Mouse (Mus musculus) kidney, postnatal 0 days (tissue): ENCODE data around the gene Sestd1. TPM values are rescaled to one million over a fixed set of nuclear protein-coding genes. Genes with fewer than 3 reads are reported as not detected.

Experiments used
- ATAC-seq: fragments of 200-750 bp; cut with Nextera tagmentation; replicated peaks from 2 replicates; pipeline ENCODE4 v1.8.0; 2017; ENCODE audit warnings: low read depth, moderate number of reproducible peaks, moderate TSS enrichment, moderate library complexity; ENCODE audit not compliant: low FRiP score
- DNase-seq: peaks from one replicate; pipeline ENCODE4 v3.0.0-alpha.2; 2016; ENCODE audit warnings: low spot score
- H3K27ac ChIP-seq: fragments of 300-500 bp; sonication (generic); 2 replicates; pipeline ENCODE4 v1.5.1; 2014; ENCODE audit warnings: mild to moderate bottlenecking
- H3K27me3 ChIP-seq: fragments of 300-500 bp; sonication (generic); 2 replicates; pipeline ENCODE4 v1.6.1; 2014; ENCODE audit warnings: low read length, mixed read lengths; ENCODE audit not compliant: insufficient read depth
- H3K36me3 ChIP-seq: fragments of 300-500 bp; sonication (generic); 2 replicates; pipeline ENCODE4 v1.6.1; 2014; ENCODE audit warnings: low read length, mixed read lengths; ENCODE audit not compliant: insufficient read depth
- H3K4me1 ChIP-seq: fragments of 300-500 bp; sonication (generic); replicated peaks from 2 replicates; pipeline ENCODE4 v1.6.1; 2014; ENCODE audit warnings: antibody characterized with exemption, low read length, mixed read lengths; ENCODE audit not compliant: insufficient read depth
- H3K4me2 ChIP-seq: fragments of 300-500 bp; sonication (generic); 2 replicates; pipeline ENCODE4 v1.6.1; 2014; ENCODE audit warnings: mild to moderate bottlenecking, low read length, moderate library complexity, mixed read lengths
- H3K4me3 ChIP-seq: fragments of 300-500 bp; sonication (generic); replicated peaks from 2 replicates; pipeline ENCODE4 v1.5.1; 2014; ENCODE audit warnings: low read depth, low read length
- H3K9ac ChIP-seq: fragments of 300-500 bp; sonication (generic); 2 replicates; pipeline ENCODE4 v1.6.1; 2014; ENCODE audit warnings: low read depth, low read length
- H3K9me3 ChIP-seq: fragments of 300-500 bp; sonication (generic); replicated peaks from 2 replicates; pipeline ENCODE4 v1.6.1; 2016; ENCODE audit warnings: low read length, inconsistent platforms, mixed read lengths
- CTCF ChIP-seq: IDR thresholded peaks from 2 replicates; pipeline ENCODE4 v1.5.1; 2016; ENCODE audit warnings: antibody characterized with exemption, low read depth, mild to moderate bottlenecking, moderate library complexity
- WGBS: fragments of 180-500 bp; shearing (Covaris S2); extraction: QIAGEN DNeasy Blood & Tissue Kit; methylation state at CpG from one replicate; pipeline ENCODE4 v1.1.7; 2014; 5-methylcytosine and 5-hydroxymethylcytosine counted together
- polyA plus RNA-seq: library from polyadenylated mRNA; unstranded; fragments of >200 nt; fragmentation: Nextera tagmentation; extraction: Ambion mirVana; gene quantifications from 2 replicates; pipeline ENCODE4 v1.2.1, GENCODE M21; 2015

Sestd1 gene
- polyA plus RNA-seq, 1 experiment from 2014 or later: 36.8 TPM

DNA sequence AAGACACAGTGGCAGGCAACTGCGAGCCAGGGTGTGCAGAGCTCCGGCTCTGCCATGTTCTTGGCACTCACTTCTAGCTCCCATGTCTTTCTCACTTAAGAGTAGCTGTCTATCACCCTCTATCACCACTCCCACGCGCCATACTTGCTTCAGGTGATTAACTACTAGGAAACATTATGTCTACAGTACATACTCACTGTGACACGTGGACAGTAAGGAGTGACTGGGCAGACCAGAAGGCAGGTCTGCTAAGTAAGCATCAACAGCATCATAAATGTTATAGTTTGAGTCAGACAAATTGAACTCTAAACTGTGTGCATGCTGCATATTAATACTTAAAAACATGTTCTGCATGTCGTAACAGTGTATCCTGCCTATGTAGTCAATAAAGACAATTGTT, 27.2 kb downstream of the Sestd1 start:
- no peak for ATAC-seq
- 74% methylated on average over 6 of the region's 6 CpGs for WGBS
- TF ChIP-seq CTCF: no peak

GRCm38 (mm10) chr2:77251736-77252135, 28.7 kb downstream of the Sestd1 start:
- no peaks in the 10 kb centered on the region for H3K27me3 ChIP-seq
- H3K27ac ChIP-seq: no peak overlapping the region
- H3K4me1 ChIP-seq: peaks cover 20% of the 10 kb centered on the region; the same call in 1 of the 2 replicates
- H3K4me2 ChIP-seq: no peak overlapping the region
- no peaks in the 10 kb centered on the region for H3K9me3 ChIP-seq
- no peak for TF ChIP-seq CTCF
- 0 out of 2 replicates have a peak, but pooled peaks cover 3% of the 10 kb centered on the region for H3K36me3 ChIP-seq
- H3K4me3 ChIP-seq: no peak overlapping the region
- no peak for ATAC-seq
- 95% methylated on average over 6 of the region's 6 CpGs for WGBS
- DNase-seq: no peak
- no peak overlapping the region for H3K9ac ChIP-seq

More for the DNA sequence above, 27.2 kb downstream of the Sestd1 start:
- H3K27ac ChIP-seq: no peak overlapping the region
- H3K4me2 ChIP-seq: no peak overlapping the region
- H3K4me3 ChIP-seq: no peak overlapping the region
- no peak overlapping the region for H3K9ac ChIP-seq
- no peaks in the 10 kb centered on the region for H3K27me3 ChIP-seq
- 0 out of 2 replicates have a peak, but pooled peaks cover 3% of the 10 kb centered on the region for H3K36me3 ChIP-seq
- DNase-seq: no peak
- peaks cover 20% of the 10 kb centered on the region; the same call in 1 of the 2 replicates for H3K4me1 ChIP-seq
- no peaks in the 10 kb centered on the region for H3K9me3 ChIP-seq

DNA sequence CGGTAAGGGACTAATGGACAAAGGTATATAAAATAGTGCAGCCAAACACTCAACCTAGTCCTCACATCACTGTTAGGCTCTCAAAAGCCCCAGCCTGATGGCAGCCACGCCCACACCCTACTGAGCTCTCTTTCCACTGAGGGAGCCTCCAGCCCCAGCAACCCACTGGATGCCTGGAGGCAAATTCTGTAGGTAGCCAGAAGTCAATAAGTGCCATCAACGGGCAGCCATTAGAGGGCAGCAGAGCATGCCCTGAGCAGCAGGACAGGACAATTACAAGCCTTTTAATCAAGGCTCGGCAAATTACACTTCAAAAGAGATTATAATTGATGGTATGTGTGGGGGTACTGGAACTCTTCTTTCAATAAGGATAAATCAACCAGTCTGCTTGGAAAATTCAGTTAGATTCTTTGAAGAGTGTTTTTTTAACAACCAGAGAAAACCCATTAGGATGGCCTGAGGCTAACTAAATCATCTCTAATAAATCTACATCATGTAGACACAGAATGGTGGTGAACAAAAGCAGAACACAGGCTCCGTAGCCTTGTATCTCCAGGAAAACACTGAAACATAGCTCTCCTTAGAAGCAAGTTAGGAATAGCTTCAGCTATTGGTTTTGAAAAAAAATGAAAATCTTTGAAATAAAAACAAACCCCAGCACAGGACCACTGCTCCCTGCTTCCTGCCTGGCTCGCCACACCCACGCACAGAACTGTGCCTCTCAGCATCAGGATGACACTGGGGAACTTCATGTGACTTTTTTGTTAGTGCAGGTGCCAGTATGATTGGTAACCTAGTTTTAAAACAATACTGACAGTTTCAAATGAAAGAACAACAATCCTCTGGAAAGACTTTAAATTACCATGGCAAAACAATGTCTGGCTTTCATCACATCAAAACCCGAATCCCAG, 30.4 kb downstream of the Sestd1 start:
- TF ChIP-seq CTCF: peak; percentile 83
- H3K9me3 ChIP-seq: no peaks in the 10 kb centered on the region
- peak; percentile 55 for ATAC-seq
- no peaks in the 10 kb centered on the region for H3K27me3 ChIP-seq
- H3K9ac ChIP-seq: no peak overlapping the region
- no peak overlapping the region for H3K27ac ChIP-seq
- 19% methylated on average over 8 of the region's 8 CpGs for WGBS
- H3K4me1 ChIP-seq: peaks cover 33% of the 10 kb centered on the region
- H3K4me2 ChIP-seq: no peak overlapping the region
- H3K36me3 ChIP-seq: 0 out of 2 replicates have a peak, but pooled peaks cover 3% of the 10 kb centered on the region
- H3K4me3 ChIP-seq: no peak overlapping the region
- DNase-seq: peak; percentile 91

GRCm38 (mm10) chr2:77248416-77248815, 32.0 kb downstream of the Sestd1 start:
- H3K4me2 ChIP-seq: no peak overlapping the region
- ATAC-seq (0 out of 2 replicates have a peak, but pooled peaks have one; percentile 30), DNase-seq (no peak)
- H3K4me1 ChIP-seq: peaks cover 29% of the 10 kb centered on the region
- H3K4me3 ChIP-seq: no peak overlapping the region
- WGBS: 55% methylated on average over 1 of the region's 1 CpGs
- no peak overlapping the region for H3K9ac ChIP-seq
- H3K27ac ChIP-seq: no peak overlapping the region
- no peaks in the 10 kb centered on the region for H3K9me3 ChIP-seq
- H3K36me3 ChIP-seq: peaks cover 6% of the 10 kb centered on the region; the same call in 1 of the 2 replicates
- no peaks in the 10 kb centered on the region for H3K27me3 ChIP-seq
- no peak for TF ChIP-seq CTCF

DNA sequence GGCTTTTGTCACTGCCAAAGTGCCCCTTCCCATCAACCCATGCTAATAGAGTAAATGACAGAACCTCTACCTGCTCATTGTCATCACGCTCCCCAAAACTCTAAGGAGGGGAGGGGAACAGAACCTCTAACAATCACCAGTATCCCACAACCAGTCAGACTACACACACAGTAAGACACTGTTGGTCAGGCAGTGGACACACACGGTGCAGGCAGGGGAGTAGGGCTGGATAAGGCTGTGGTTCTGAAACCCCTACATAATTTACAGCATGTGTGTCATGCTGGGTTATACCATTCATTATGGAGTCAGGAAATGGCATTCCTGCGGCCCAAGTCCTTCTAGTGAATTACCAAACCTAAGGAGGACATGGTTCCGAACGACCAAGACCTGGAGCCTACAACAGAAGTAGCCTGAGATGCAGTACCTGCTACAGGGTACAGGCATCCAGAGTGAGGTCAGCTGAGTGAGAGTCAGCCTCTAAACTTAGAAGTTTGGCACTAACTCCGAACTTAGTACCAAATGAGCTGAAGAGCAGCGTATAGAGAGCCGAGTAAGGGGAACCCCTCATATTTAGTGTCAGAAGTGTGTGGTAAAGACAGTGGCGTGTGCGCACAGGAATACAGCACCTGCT, 33.1 kb downstream of the Sestd1 start:
- Histone ChIP-seq H3K9me3 (no peaks in the 10 kb centered on the region), H3K4me2 (no peak overlapping the region), H3K36me3 (peaks cover 6% of the 10 kb centered on the region; the same call in 1 of the 2 replicates), H3K27me3 (no peaks in the 10 kb centered on the region), H3K9ac (no peak overlapping the region), H3K27ac (peak overlapping the region; percentile 78), H3K4me1 (peaks cover 29% of the 10 kb centered on the region), H3K4me3 (no peak overlapping the region)
- TF ChIP-seq CTCF: no peak
- no peak for ATAC-seq
- no peak for DNase-seq
- WGBS: 75% methylated on average over 10 of the region's 10 CpGs

DNA sequence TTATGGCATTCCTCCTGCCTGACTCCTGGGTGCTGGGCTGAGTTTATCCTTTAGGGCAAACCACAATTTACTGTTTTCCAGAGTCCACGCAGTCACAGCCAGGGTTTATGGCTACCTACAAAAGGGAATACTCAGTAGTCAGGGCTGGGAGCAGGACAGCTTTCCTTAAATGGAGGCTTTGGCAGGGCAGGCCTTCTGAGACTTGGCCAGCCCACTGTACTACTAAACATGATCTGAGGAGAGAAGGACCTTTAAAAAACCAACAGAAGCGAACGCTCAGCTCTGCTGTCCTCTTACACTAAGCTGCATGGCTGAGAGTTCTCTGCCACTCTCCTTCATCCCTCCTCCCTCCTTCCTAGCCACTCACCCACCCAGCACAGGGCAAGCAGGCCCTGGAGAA, 34.6 kb downstream of the Sestd1 start:
- no peak for ATAC-seq
- peaks cover 29% of the 10 kb centered on the region for H3K4me1 ChIP-seq
- no peak overlapping the region; the same call in 1 of the 2 replicates for H3K4me2 ChIP-seq
- DNase-seq: no peak
- peaks cover 3% of the 10 kb centered on the region for H3K36me3 ChIP-seq
- no peaks in the 10 kb centered on the region for H3K27me3 ChIP-seq
- peak overlapping the region; percentile 84 for H3K27ac ChIP-seq
- 35% methylated on average over 3 of the region's 3 CpGs for WGBS
- H3K9me3 ChIP-seq: no peaks in the 10 kb centered on the region
- no peak for TF ChIP-seq CTCF
- H3K9ac ChIP-seq: no peak overlapping the region
- no peak overlapping the region for H3K4me3 ChIP-seq
